Mouse (Mus musculus): Measurements from ENCODE around the gene Mup17. TPM values are rescaled to one million over a fixed set of nuclear protein-coding genes. Genes with fewer than 3 reads are reported as not detected.
"Not testable (repeated sequence)": the region's sequence is repeated elsewhere in the genome, so short reads cannot be mapped to it uniquely, and the experiment has no call there.

The Mup17 gene
- not detected for total RNA-seq (2021)
- long read RNA-seq, experiment 1 = 0 reads
- long read RNA-seq, experiment 2 = 0 reads

- not testable (repeated sequence) for DNase-seq (ENCODE audit: low spot score in 2 of 2)
These were observed at the start of gene Mup17 for GRCm38 (mm10) chr4:61595771-61596170. TSS of gene Mup17 (minus strand) at chr4:61595871.

- not testable (repeated sequence) for DNase-seq (ENCODE audit: low spot score in 2 of 2)
These were observed 24.1 kb downstream of the Mup17 start for GRCm38 (mm10) chr4:61571561-61571960.

GRCm38 (mm10) chr4:61555887-61556286, 39.8 kb downstream of the Mup17 start:
- not testable (repeated sequence) for DNase-seq (ENCODE audit: low spot score in 2 of 2)

Other genes starting within 250 kb of the Mup17 start
- gene Mup15, start 156.1 kb downstream of the Mup17 start, total RNA-seq (2021) = not detected
- gene Mup16, start 76.3 kb downstream of the Mup17 start, total RNA-seq (2021) = not detected
- gene Mup18, start 78.3 kb upstream of the Mup17 start, total RNA-seq (2021) = not detected
- not detected for gene Mup19, start 186.4 kb upstream of the Mup17 start, total RNA-seq (2021)
- gene Mup5, start 239.4 kb upstream of the Mup17 start, total RNA-seq (2021) = not detected

Measured in gastrocnemius, postnatal 4 days (tissue).